Mouse (Mus musculus): Measurements from ENCODE around the gene Timm50. TPM values are rescaled to one million over a fixed set of nuclear protein-coding genes. Genes with fewer than 3 reads are reported as not detected.
A peak's percentile ranks its signal among the peaks of the same experiment; 100 is the strongest.

The Timm50 gene
- polyA plus RNA-seq, 1 experiment from 2014 or later = 131 TPM

- no peak for ATAC-seq (ENCODE audit: low read depth)
- WGBS = 87% methylated on average over 7 of the region's 7 CpGs
- Histone ChIP-seq H3K4me3 (no peak overlapping the region), H3K27ac (replicated peaks) (no peak overlapping the region), H3K9me3 (no peaks in the 10 kb centered on the region), H3K9ac (no peak overlapping the region), H3K36me3 (peaks cover 19% of the 10 kb centered on the region), H3K27me3 (no peaks in the 10 kb centered on the region), H3K4me2 (no peak overlapping the region), H3K4me1 (replicated peaks) (peaks cover 20% of the 10 kb centered on the region)
Measured at GRCm38 (mm10) chr7:28348601-28349000, 36.7 kb upstream of the Timm50 start.

- no peak overlapping the region for H3K4me3 ChIP-seq
- ATAC-seq (ENCODE audit: low read depth) = no peak
- no peaks in the 10 kb centered on the region for H3K9me3 ChIP-seq
- H3K4me1 ChIP-seq (replicated peaks) = peaks cover 20% of the 10 kb centered on the region
- no peak overlapping the region for H3K9ac ChIP-seq
- peaks cover 11% of the 10 kb centered on the region for H3K36me3 ChIP-seq
- 73% methylated on average over 3 of the region's 3 CpGs for WGBS
- H3K27ac ChIP-seq (replicated peaks) = no peak overlapping the region
- H3K27me3 ChIP-seq = no peaks in the 10 kb centered on the region
- no peak overlapping the region for H3K4me2 ChIP-seq
Measured at GRCm38 (mm10) chr7:28347746-28348145, 35.9 kb upstream of the Timm50 start.

DNA sequence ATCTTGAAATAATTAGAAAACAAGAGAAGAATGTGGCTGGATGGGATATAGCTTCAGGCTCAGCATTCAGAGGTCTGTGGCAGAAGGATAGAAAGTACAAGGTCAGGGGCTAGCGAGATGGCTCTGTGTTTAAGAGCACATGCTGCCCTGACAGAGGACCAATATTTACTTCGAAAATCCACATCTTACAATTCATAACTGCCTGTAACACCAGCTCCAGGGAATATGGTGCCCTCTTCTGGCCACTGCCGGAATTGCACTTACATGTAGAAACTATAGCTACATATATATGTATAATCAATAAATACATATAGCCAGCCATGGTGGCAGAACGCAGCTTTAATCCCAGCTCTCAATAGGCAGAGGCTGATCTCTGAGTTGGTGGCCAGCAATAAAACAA is 32.8 kb upstream of the Timm50 start:
- Histone ChIP-seq H3K36me3 (no peaks in the 10 kb centered on the region), H3K27ac (replicated peaks) (no peak overlapping the region), H3K4me1 (replicated peaks) (peaks cover 3% of the 10 kb centered on the region), H3K4me2 (no peak overlapping the region), H3K27me3 (no peaks in the 10 kb centered on the region), H3K4me3 (no peak overlapping the region), H3K9ac (no peak overlapping the region), H3K9me3 (no peaks in the 10 kb centered on the region)
- no peak for ATAC-seq (ENCODE audit: low read depth)
- 7% methylated on average over 4 of the region's 4 CpGs for WGBS

DNA sequence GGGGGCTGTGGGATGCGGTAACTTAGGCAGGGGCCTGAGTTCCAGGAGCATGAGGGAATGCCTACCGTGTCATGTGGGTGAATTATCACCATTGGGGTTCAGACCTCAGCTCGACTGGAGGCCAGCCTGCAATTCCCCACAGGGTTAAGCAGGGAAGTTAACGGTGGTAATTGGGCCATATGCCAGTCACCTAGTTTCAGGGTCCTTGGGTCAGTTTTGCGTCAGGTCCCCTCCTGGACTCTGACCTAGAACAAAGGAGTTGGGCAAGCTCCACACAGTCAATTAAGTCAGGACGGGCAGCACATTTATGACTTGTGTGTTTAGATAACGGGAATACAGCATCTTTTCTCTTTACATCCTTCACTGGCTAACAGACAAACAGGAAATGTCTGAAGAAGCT is 29.5 kb upstream of the Timm50 start:
- WGBS = 21% methylated on average over 7 of the region's 7 CpGs
- ATAC-seq (ENCODE audit: low read depth) = no peak

GRCm38 (mm10) chr7:28339213-28339917 is 27.5 kb upstream of the Timm50 start:
- H3K9ac ChIP-seq = peak overlapping the region; percentile 96; the same call in 1 of the 2 replicates
- no peaks in the 10 kb centered on the region for H3K27me3 ChIP-seq
- peaks cover 9% of the 10 kb centered on the region; the same call in 1 of the 2 replicates for H3K36me3 ChIP-seq
- peak overlapping the region; percentile 89 for H3K4me3 ChIP-seq
- peak overlapping the region; percentile 89 for H3K4me2 ChIP-seq
- 78% methylated on average over 19 of the region's 19 CpGs for WGBS
- peak overlapping the region; percentile 85 for H3K27ac ChIP-seq (replicated peaks)
- no peaks in the 10 kb centered on the region for H3K9me3 ChIP-seq
- H3K4me1 ChIP-seq (replicated peaks) = peaks cover 30% of the 10 kb centered on the region
- 0 out of 2 replicates have a peak, but pooled peaks have one; percentile 3 for ATAC-seq (ENCODE audit: low read depth)

More for the DNA sequence above, 29.5 kb upstream of the Timm50 start:
- Histone ChIP-seq H3K9me3 (no peaks in the 10 kb centered on the region), H3K27me3 (no peaks in the 10 kb centered on the region), H3K4me2 (no peak overlapping the region), H3K4me3 (no peak overlapping the region), H3K36me3 (no peaks in the 10 kb centered on the region), H3K9ac (no peak overlapping the region), H3K4me1 (replicated peaks) (peaks cover 16% of the 10 kb centered on the region), H3K27ac (replicated peaks) (no peak overlapping the region)

GRCm38 (mm10) chr7:28338108-28338998 is 26.5 kb upstream of the Timm50 start, which contains the start of gene Supt5:
Supt5 (minus strand) TSS chr7:28338746.
- H3K36me3 ChIP-seq = peaks cover 14% of the 10 kb centered on the region; the same call in 1 of the 2 replicates
- H3K27me3 ChIP-seq = no peaks in the 10 kb centered on the region
- peak within 1 kb of the TSS; percentile 85 for H3K27ac ChIP-seq (replicated peaks)
- H3K4me2 ChIP-seq = peak within 1 kb of the TSS; percentile 89
- peak within 1 kb of the TSS; percentile 96 for H3K9ac ChIP-seq
- H3K4me3 ChIP-seq = peak within 1 kb of the TSS; percentile 89
- peak; percentile 99 for ATAC-seq (ENCODE audit: low read depth)
- peaks cover 30% of the 10 kb centered on the region for H3K4me1 ChIP-seq (replicated peaks)
- H3K9me3 ChIP-seq = no peaks in the 10 kb centered on the region
- under 1% methylated on average over 77 of the region's 77 CpGs for WGBS

GRCm38 (mm10) chr7:28335471-28335870 is 23.6 kb upstream of the Timm50 start:
- Histone ChIP-seq H3K36me3 (peaks cover 36% of the 10 kb centered on the region), H3K9ac (no peak overlapping the region), H3K27ac (replicated peaks) (no peak overlapping the region), H3K4me3 (no peak overlapping the region), H3K4me1 (replicated peaks) (peaks cover 30% of the 10 kb centered on the region), H3K9me3 (no peaks in the 10 kb centered on the region), H3K4me2 (no peak overlapping the region), H3K27me3 (no peaks in the 10 kb centered on the region)
- ATAC-seq (ENCODE audit: low read depth) = no peak
- WGBS = 91% methylated on average over 2 of the region's 2 CpGs

- no peak overlapping the region for H3K27ac ChIP-seq (replicated peaks)
- no peak for ATAC-seq (ENCODE audit: low read depth)
- no peaks in the 10 kb centered on the region for H3K9me3 ChIP-seq
- H3K4me2 ChIP-seq = no peak overlapping the region
- H3K4me3 ChIP-seq = no peak overlapping the region
- H3K27me3 ChIP-seq = no peaks in the 10 kb centered on the region
- WGBS = 91% methylated on average over 4 of the region's 4 CpGs
- peaks cover 30% of the 10 kb centered on the region for H3K4me1 ChIP-seq (replicated peaks)
- H3K36me3 ChIP-seq = peaks cover 45% of the 10 kb centered on the region
- no peak overlapping the region for H3K9ac ChIP-seq
Measured at GRCm38 (mm10) chr7:28334534-28334933, 22.7 kb upstream of the Timm50 start.

DNA sequence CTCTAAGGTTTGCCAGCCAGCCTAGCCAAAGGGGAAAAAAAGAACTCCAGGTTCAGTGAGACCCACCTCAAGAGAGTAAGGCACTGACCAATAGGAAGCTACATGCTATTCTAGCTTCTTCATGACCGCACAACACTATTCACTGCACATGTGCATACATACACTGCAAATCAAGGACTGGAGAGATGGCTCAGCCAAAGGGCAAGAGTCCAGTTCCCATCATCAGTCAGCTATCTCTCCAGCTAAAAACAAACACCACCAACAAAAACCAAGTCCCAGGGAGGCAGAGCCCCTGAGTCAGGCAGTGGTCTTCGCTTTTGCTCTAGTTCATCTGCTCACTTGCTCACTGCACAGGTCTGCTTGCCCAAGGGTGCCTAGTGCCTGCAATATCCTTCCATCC is 16.4 kb upstream of the Timm50 start:
- Histone ChIP-seq H3K9me3 (no peaks in the 10 kb centered on the region), H3K4me3 (no peak overlapping the region), H3K27ac (replicated peaks) (no peak overlapping the region), H3K36me3 (peaks cover 94% of the 10 kb centered on the region), H3K9ac (no peak overlapping the region), H3K4me2 (no peak overlapping the region), H3K27me3 (no peaks in the 10 kb centered on the region), H3K4me1 (replicated peaks) (no peaks in the 10 kb centered on the region)
- 92% methylated on average over 2 of the region's 2 CpGs for WGBS
- no peak for ATAC-seq (ENCODE audit: low read depth)

- ATAC-seq (ENCODE audit: low read depth) = no peak
- Histone ChIP-seq H3K4me1 (replicated peaks) (no peaks in the 10 kb centered on the region), H3K4me2 (no peak overlapping the region), H3K9me3 (no peaks in the 10 kb centered on the region), H3K4me3 (no peak overlapping the region), H3K36me3 (peaks cover 100% of the 10 kb centered on the region), H3K27ac (replicated peaks) (no peak overlapping the region), H3K9ac (no peak overlapping the region), H3K27me3 (no peaks in the 10 kb centered on the region)
- 81% methylated on average over 4 of the region's 4 CpGs for WGBS
Measured at GRCm38 (mm10) chr7:28326457-28326856, 14.6 kb upstream of the Timm50 start.

DNA sequence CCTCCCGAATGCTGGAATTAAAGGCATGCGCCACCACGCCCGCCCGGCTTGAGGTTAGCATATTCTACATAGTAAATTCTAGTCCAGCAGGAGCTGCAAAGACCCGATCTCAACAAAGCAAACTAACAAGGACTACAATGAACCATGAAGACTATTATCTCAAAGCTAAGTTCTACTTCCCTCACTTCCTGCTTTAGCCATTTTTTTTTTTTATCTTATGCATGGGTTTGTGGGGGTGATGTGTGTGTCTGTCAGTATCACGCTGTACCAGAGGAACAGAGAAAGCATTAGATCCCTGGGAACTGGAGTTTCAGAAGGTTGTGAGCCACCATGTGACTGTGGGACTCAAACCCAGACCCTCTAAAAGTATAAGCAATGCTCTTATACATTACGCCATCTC is 13.4 kb upstream of the Timm50 start:
- 95% methylated on average over 8 of the region's 8 CpGs for WGBS
- ATAC-seq (ENCODE audit: low read depth) = no peak

More for the DNA sequence above, 13.4 kb upstream of the Timm50 start:
- no peaks in the 10 kb centered on the region for H3K9me3 ChIP-seq
- H3K4me1 ChIP-seq (replicated peaks) = no peaks in the 10 kb centered on the region
- H3K4me2 ChIP-seq = no peak overlapping the region
- no peak overlapping the region for H3K27ac ChIP-seq (replicated peaks)
- no peaks in the 10 kb centered on the region for H3K27me3 ChIP-seq
- peaks cover 100% of the 10 kb centered on the region for H3K36me3 ChIP-seq
- no peak overlapping the region for H3K9ac ChIP-seq
- H3K4me3 ChIP-seq = no peak overlapping the region
